Mouse (Mus musculus) urinary bladder, postnatal 14 days (tissue): Measurements from ENCODE around the gene Triobp.

Experiments used
- DNase-seq: peaks from one replicate; pipeline ENCODE4 v3.0.0; 2021; ENCODE audit warnings: low spot score

Triobp gene

GRCm38 (mm10) chr15:78926021-78926919, 21.3 kb upstream of the Triobp start, which contains the start of gene Lgals1:
Lgals1 (plus strand) TSS chr15:78926725.
- peak; percentile 87 for DNase-seq

- DNase-seq = peak; percentile 37
Observed at GRCm38 (mm10) chr15:78927021-78927787, 20.3 kb upstream of the Triobp start.

- DNase-seq = peak; percentile 83
Observed at GRCm38 (mm10) chr15:78927788-78928457, 19.6 kb upstream of the Triobp start.

GRCm38 (mm10) chr15:78928539-78928938, 19.0 kb upstream of the Triobp start:
- DNase-seq = no peak

GRCm38 (mm10) chr15:78930192-78930706, 17.3 kb upstream of the Triobp start:
- no peak for DNase-seq

- DNase-seq = no peak
Observed at GRCm38 (mm10) chr15:78930801-78931426, 16.6 kb upstream of the Triobp start.

- peak; percentile 60 for DNase-seq
Observed at GRCm38 (mm10) chr15:78931577-78931976, 15.9 kb upstream of the Triobp start.

GRCm38 (mm10) chr15:78934784-78935320, 12.7 kb upstream of the Triobp start, which contains the start of gene Nol12:
Nol12 (plus strand) TSS chr15:78934933.
- peak; percentile 81 for DNase-seq

GRCm38 (mm10) chr15:78936403-78936802, 11.1 kb upstream of the Triobp start:
- DNase-seq = no peak

GRCm38 (mm10) chr15:78937311-78937710, 10.2 kb upstream of the Triobp start:
- DNase-seq = no peak

GRCm38 (mm10) chr15:78937963-78938362, 9.6 kb upstream of the Triobp start:
- DNase-seq = no peak

GRCm38 (mm10) chr15:78940325-78940724, 7.2 kb upstream of the Triobp start:
- DNase-seq = no peak

- peak; percentile 80 for DNase-seq
Observed at GRCm38 (mm10) chr15:78942663-78943062, 4.9 kb upstream of the Triobp start.

- DNase-seq = no peak
Observed at GRCm38 (mm10) chr15:78946232-78946631, 1.3 kb upstream of the Triobp start.

- no peak for DNase-seq
Observed at GRCm38 (mm10) chr15:78948152-78948725, 715 bp downstream of the Triobp start.

GRCm38 (mm10) chr15:78948883-78949282, 1.4 kb downstream of the Triobp start:
- DNase-seq = no peak

GRCm38 (mm10) chr15:78955663-78956062, 8.1 kb downstream of the Triobp start:
- DNase-seq = no peak

GRCm38 (mm10) chr15:78956351-78956750, 8.8 kb downstream of the Triobp start:
- no peak for DNase-seq

- no peak for DNase-seq
Observed at GRCm38 (mm10) chr15:78957021-78957420, 9.5 kb downstream of the Triobp start.

- DNase-seq = no peak
Observed at GRCm38 (mm10) chr15:78959537-78959936, 12.0 kb downstream of the Triobp start.

- DNase-seq = peak; percentile 83
Observed at GRCm38 (mm10) chr15:78960088-78960487, 12.6 kb downstream of the Triobp start.
